Mouse (Mus musculus): Measurements from ENCODE around the gene Ube2t.

Ube2t gene

DNA sequence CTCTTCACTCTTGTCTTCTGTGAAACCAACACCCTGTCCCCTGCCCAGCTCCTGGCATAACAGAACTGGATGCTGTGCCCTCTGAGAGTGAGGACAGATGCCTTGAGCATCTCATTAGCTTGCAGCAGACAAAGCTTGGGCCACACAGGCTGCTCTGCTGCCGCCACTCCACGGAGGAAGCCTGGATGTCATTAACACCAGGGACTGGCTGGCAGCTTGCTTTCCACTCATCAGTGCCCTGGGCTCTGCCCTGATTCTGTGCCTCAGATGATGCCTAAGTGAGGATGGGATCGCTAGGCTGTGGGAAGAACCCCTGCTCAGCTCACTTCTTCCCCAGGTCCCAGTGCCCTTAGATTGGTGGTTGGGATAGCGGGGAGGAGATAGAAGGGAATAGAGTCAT lies 33.1 kb downstream of the Ube2t start:
- no peak for DNase-seq (ENCODE audit: low spot score)

- DNase-seq (ENCODE audit: low spot score), result no peak
Observed at GRCm38 (mm10) chr1:134995954-134996353, 33.6 kb downstream of the Ube2t start.

DNA sequence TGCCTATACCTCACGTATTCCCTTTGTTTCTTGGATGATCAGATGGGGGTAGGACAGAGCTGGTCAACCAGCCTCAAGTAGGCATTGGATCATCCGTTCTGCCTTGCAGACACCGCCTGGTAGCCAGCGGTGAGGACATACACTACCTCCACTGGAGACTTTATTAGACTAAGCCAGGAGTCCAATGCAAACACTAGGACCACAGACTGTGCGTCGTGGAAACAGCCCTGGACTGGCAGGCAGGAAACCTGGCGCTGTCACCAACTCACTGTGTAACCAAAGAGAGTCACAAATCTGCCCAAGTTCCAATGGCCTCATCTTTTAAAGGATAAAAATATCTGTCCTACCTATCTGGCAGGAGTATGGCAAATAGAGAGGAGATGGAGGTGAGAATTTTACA lies 34.1 kb downstream of the Ube2t start:
- no peak for DNase-seq (ENCODE audit: low spot score)

DNA sequence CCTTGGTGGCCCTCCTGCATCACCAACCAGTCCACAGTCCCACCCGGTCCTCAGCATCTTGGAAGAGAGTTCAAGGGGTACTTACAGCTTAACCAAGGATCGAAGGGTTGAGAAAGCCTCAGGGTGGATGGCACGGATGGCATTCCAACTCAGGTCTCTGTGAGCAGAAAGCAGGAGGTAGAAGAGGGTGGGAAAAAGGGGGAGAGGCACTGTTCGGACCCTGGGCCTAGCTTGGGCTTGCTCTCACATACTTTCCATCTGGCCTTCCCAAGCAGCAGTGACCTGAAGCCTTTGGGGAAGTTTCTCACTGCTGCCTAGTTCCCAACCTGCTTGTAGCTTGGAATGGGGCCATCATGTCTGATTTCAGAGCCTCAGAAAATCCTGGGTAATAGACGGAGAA lies 35.2 kb downstream of the Ube2t start:
- DNase-seq (ENCODE audit: low spot score), result no peak

- no peak for DNase-seq (ENCODE audit: low spot score)
Observed at GRCm38 (mm10) chr1:134998231-134998630, 35.9 kb downstream of the Ube2t start.

- DNase-seq (ENCODE audit: low spot score), result no peak
Observed at GRCm38 (mm10) chr1:135000527-135000926, 38.2 kb downstream of the Ube2t start.

GRCm38 (mm10) chr1:135003346-135003745 lies 41.0 kb downstream of the Ube2t start:
- DNase-seq (ENCODE audit: low spot score), result no peak

DNA sequence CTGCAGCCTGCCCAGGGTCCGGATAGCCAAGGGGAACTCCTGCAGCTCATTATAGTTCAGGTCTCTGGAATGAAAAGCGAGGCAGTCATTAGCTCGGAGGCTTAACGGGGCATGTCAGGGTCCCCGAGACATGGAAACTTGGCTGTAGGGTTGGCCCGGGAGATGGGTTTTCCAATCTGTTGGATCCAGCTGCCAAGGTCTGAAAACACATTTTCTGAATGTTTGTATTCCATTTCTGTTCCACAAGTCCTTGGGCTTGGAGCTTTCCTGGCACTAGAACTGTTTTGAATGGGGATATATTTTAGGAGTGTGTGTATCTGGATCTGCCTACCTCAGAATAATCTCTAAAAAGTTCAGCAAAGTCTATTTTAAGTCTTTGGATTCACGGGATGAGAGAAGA lies 43.3 kb downstream of the Ube2t start:
- no peak for DNase-seq (ENCODE audit: low spot score)

- no peak for DNase-seq (ENCODE audit: low spot score)
Observed at GRCm38 (mm10) chr1:135009833-135010232, 47.5 kb downstream of the Ube2t start.

DNA sequence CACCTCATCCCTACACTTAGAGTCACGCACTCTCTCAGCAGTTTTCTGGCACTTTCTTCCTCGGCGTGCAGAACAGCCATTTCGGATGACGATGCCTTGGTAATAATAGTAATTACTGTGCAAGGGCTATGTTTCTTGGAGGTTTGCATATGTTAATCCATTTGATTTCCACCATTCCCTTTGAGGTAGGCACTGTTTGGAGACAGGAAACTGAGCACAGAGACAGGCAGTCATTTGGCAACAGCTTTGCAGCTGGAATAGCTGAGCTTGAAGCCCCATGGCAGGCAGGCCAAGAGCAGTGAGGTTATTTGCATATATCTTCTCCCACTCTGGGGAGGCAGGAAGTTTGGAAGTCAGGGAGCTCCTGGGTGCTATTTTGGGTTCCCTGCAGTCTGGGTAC lies 49.5 kb downstream of the Ube2t start:
- DNase-seq (ENCODE audit: low spot score), result no peak

DNA sequence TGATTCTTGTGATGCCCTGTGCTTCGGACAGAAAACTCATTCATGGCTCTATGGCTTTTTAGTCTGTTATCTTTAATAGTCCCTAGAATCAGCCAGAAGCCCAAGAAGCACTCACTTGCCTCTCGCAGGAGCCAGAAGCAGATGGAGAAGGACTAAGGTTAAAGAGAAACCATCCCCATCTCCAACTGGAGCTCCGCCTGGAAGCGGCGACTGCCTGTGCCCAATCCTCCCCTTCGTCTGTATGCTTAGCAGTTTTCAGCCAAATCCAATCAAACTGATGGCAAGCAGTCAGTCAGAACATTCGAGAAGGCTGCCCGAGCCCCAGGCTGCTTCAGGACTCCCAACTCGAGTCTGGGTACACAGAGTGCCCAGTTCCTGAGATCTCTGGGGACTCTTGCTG lies 50.1 kb downstream of the Ube2t start:
- no peak for DNase-seq (ENCODE audit: low spot score)

GRCm38 (mm10) chr1:135014921-135015445 lies 52.6 kb downstream of the Ube2t start:
- no peak for DNase-seq (ENCODE audit: low spot score)

DNA sequence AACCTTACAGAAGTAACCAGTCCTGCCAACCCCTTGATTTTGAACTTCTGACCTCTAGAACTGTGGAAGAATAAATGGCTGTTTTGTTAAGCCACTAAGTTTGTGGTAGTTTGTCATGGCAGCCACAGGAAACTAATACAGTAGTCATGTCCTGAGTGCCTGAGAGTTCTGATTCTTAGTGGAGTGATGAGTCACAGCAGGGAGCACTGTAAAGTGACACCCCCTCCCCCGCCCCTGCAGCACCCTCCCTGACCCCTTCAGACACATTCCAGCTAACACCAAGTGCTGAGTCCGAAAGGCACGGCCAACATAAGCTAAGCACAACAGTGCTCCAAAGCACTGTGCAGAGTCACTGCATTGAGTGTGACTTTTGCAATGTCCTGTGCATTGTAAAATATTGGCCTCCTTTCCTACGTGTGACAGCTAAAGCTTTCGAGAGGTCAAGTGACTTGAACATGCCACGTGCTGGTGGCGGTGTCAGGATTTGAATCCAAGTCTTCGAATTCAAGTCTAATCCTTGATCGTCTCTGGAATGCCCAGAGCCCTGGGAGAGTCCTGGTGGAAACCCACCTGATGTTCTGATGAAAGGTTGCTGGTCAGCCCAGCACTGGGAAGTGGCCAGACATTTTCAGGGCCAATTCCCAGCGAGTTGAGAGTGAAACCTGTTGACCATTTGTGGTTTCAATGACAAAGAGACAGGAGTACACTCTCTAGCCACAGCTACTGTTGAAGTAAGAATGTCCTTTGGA lies 54.7 kb downstream of the Ube2t start:
- no peak for DNase-seq (ENCODE audit: low spot score)

GRCm38 (mm10) chr1:135017656-135018015 lies 55.3 kb downstream of the Ube2t start:
- DNase-seq (ENCODE audit: low spot score), result no peak

DNA sequence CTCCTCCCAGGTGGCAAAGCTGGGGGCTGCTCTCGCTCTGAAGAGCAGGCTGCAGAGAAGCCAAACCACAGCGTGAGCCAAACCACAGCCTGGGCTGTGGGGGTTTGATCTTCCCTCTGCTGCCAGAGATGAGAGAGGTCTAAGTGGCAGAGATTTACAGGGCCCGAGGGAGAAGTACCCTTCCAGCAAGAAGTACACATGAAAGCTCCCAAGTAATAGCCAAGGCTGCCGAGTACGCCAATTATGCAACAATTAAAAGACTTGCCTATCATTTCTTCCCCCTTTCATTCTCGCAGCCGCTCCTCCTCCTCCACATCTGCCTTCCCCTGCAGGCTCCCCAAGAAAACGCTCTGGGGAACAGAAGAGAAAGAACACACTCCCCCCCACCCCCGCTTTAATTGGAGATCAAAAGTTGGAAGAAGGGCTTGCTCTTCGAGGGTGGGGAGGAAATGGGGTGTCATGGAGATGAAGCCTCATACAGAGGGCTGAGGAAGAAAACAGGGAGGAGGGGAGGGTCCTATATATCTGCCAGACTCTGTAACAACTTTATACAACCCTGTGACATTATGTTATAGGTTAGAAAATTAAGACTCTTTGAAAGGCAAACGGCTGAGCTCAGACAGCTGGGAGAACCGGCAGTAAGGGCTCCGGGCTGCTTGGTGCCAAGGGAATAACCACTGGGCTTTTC lies 56.9 kb downstream of the Ube2t start:
- no peak for DNase-seq (ENCODE audit: low spot score)

GRCm38 (mm10) chr1:135019775-135020167 lies 57.4 kb downstream of the Ube2t start:
- DNase-seq (ENCODE audit: low spot score), result no peak

GRCm38 (mm10) chr1:135020281-135020940 lies 58.0 kb downstream of the Ube2t start:
- no peak for DNase-seq (ENCODE audit: low spot score)

GRCm38 (mm10) chr1:135020970-135021369 lies 58.6 kb downstream of the Ube2t start:
- DNase-seq (ENCODE audit: low spot score), result no peak

DNA sequence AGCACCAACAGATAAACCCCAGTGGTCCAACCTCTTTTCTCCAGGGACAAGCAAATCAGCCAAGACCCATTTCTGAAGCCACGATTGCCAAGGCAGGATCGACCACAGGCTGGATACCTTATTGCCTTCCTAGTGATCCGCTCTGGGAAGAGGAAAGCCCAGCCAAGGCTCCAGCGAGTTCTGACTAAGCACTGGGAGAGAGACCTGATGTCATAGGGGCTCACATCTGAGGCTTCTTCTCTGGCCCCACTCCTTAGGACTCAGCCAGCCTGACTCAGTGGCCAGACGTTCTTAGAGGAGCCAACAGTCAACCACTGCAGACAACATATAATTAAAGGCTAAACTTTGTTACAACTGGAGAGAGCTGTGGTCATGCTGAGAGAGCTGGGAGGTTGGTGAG lies 59.6 kb downstream of the Ube2t start:
- DNase-seq (ENCODE audit: low spot score), result no peak

DNA sequence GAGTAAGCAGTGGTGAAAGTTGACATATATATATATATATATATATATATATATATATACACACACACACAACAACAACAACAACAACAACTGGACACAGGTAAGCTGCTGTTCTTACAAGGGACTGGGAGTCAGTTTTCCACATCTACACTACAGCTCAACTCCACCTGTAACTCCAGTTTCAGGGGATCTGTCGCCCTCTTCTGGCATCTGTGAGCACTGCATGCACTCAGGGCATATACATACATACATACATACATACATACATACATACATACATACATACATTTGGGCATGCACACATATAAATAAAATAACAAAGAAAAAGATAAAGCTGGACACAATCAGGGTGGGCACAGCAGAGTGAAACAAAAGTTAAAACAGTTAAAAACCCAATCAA lies 61.2 kb downstream of the Ube2t start:
- no peak for DNase-seq (ENCODE audit: low spot score)

All from ovary, postnatal 10 days (tissue).